Mouse (Mus musculus) heart, embryonic 13.5 days (tissue): ENCODE results near the gene Vmn1r66. TPM values are rescaled to one million over a fixed set of nuclear protein-coding genes. Genes with fewer than 3 reads are reported as not detected.
"Not testable (repeated sequence)": the region's sequence is repeated elsewhere in the genome, so short reads cannot be mapped to it uniquely, and the experiment has no call there.

Source experiments
- ATAC-seq: fragments of 200-750 bp; cut with Nextera tagmentation; 2 replicates; pipeline ENCODE4 v1.8.0; 2017; ENCODE audit warnings: moderate TSS enrichment; ENCODE audit not compliant: insufficient number of reproducible peaks, low FRiP score, low TSS enrichment; ENCODE audit errors: extremely low read depth
- H3K27ac ChIP-seq: fragments of 300-500 bp; sonication (generic); replicated peaks from 2 replicates; pipeline ENCODE4 v1.5.1; 2015; ENCODE audit warnings: moderate library complexity, mild to moderate bottlenecking, inconsistent platforms
- H3K27me3 ChIP-seq: fragments of 300-500 bp; sonication (generic); replicated peaks from 2 replicates; pipeline ENCODE4 v1.6.1; 2015; ENCODE audit warnings: mild to moderate bottlenecking, inconsistent platforms
- H3K36me3 ChIP-seq: fragments of 300-500 bp; sonication (generic); 2 replicates; pipeline ENCODE4 v1.6.1; 2015; ENCODE audit warnings: mild to moderate bottlenecking, inconsistent platforms
- H3K4me1 ChIP-seq: fragments of 300-500 bp; sonication (generic); 2 replicates; pipeline ENCODE4 v1.6.1; 2015; ENCODE audit warnings: inconsistent platforms
- H3K4me2 ChIP-seq: fragments of 300-500 bp; sonication (generic); 2 replicates; pipeline ENCODE4 v1.6.1; 2015; ENCODE audit warnings: inconsistent platforms, mild to moderate bottlenecking, moderate library complexity
- H3K4me3 ChIP-seq: fragments of 300-500 bp; sonication (generic); 2 replicates; pipeline ENCODE4 v1.5.1; 2015; ENCODE audit warnings: moderate library complexity, mild to moderate bottlenecking, inconsistent platforms
- H3K9ac ChIP-seq: fragments of 300-500 bp; sonication (generic); 2 replicates; pipeline ENCODE4 v1.6.1; 2015; ENCODE audit warnings: inconsistent platforms, mild to moderate bottlenecking, moderate library complexity
- H3K9me3 ChIP-seq: fragments of 300-500 bp; sonication (generic); 2 replicates; pipeline ENCODE4 v1.6.1; 2016; ENCODE audit warnings: inconsistent platforms
- WGBS: fragments of 180-500 bp; shearing (Covaris S2); methylation state at CpG from one replicate; pipeline ENCODE4 v1.1.7; 2015; ENCODE audit warnings: mixed read lengths; 5-methylcytosine and 5-hydroxymethylcytosine counted together
- polyA plus RNA-seq: library from polyadenylated mRNA; unstranded; fragments of >200 nt; fragmentation: Nextera tagmentation; extraction: Ambion mirVana; gene quantifications from 2 replicates; pipeline ENCODE4 v1.2.1, GENCODE M21; 2015

Vmn1r66 gene
- polyA plus RNA-seq: not detected in 2 replicates

DNA sequence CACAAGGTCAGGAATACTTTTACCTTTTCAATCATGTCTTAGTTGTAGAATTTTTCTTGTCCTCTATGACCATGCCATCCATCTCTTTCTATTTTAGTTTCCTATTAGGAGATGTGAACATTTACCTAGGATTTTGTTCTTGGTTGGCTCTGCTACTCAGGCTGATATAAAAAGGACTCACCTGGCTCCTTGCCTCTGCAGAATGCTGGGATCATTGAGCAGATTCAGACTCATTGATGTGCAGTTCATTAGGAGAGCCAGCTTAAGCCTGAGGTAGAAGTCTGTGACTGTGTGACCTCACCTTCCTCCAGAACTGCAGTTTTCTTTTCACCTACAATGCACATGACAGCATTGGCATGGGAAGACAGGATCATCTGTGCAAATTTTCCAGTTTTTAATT, at the start of gene Vmn1r66:
Gene Vmn1r66 (minus strand): TSS at position 101 of the 400 bp plus-strand sequence.
- Histone ChIP-seq H3K4me2 (no peak within 1 kb of the TSS), H3K27ac (no peak within 1 kb of the TSS), H3K27me3 (no peaks in the 10 kb centered on the region), H3K4me1 (no peaks in the 10 kb centered on the region), H3K9ac (no peak within 1 kb of the TSS), H3K4me3 (no peak within 1 kb of the TSS), H3K36me3 (no peaks in the 10 kb centered on the region), H3K9me3 (peaks cover 28% of the 10 kb centered on the region)
- no peak for ATAC-seq

DNA sequence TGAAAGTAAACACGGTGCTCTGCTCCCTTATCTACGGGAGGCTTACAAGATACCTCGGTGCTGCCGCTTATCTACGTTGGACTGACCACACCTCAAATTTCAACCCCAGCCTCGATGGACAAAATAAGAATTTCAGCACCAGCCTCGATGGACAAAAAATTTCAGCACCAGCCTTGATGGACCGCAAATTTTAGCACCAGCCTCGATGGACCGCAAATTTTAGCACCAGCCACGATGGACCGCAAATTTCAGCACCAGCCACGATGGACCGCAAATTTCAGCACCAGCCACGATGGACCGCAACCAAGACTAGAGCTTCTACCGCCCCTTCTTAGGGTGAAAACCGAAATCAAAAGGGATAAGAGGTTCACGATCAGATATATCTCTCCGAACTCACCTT, 47.7 kb upstream of the Vmn1r66 start:
- not testable (repeated sequence) for H3K36me3 ChIP-seq, H3K4me3 ChIP-seq, H3K9ac ChIP-seq, H3K27me3 ChIP-seq, H3K4me1 ChIP-seq, ATAC-seq, H3K27ac ChIP-seq, H3K4me2 ChIP-seq
- WGBS: 61% methylated on average over 19 of the region's 20 CpGs
- peaks cover 47% of the 10 kb centered on the region for H3K9me3 ChIP-seq

DNA sequence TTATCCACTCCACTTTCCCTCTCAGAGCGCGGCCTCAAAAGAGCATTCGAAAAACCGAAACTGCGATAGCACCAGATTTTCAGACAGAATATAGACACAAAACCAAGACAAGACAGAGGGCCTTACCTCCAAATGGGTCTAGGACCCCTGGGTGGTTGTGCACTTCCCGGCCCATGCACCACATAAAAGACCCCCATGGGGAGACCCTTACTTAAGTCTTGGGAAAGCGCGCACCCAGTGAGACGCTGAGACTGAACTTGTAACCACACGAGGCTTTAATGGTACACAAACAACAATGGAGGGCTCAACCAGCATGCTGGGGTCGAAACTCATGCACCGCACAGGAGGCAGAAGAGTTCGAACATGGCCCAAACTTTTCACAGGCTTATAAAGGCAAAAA, 25.7 kb downstream of the Vmn1r66 start:
- peaks cover 54% of the 10 kb centered on the region for H3K9me3 ChIP-seq
- no peaks in the 10 kb centered on the region for H3K36me3 ChIP-seq
- no peaks in the 10 kb centered on the region for H3K27me3 ChIP-seq
- H3K4me3 ChIP-seq: no peak overlapping the region
- H3K4me1 ChIP-seq: no peaks in the 10 kb centered on the region
- 86% methylated on average over 13 of the region's 13 CpGs for whole genome bisulfite sequencing
- H3K27ac ChIP-seq: no peak overlapping the region
- H3K4me2 ChIP-seq: no peak overlapping the region
- no peak overlapping the region for H3K9ac ChIP-seq
- ATAC-seq: no peak

GRCm38 (mm10) chr7:10249146-10249545, 28.7 kb downstream of the Vmn1r66 start:
- 66% methylated on average over 5 of the region's 5 CpGs for WGBS
- Histone ChIP-seq H3K36me3 (no peaks in the 10 kb centered on the region), H3K9me3 (peaks cover 60% of the 10 kb centered on the region)

More at GRCm38 (mm10) chr7:10249146-10249545, 28.7 kb downstream of the Vmn1r66 start:
- no peak for ATAC-seq
- no peak overlapping the region for H3K27ac ChIP-seq
- H3K9ac ChIP-seq: no peak overlapping the region
- H3K4me2 ChIP-seq: no peak overlapping the region
- no peaks in the 10 kb centered on the region for H3K4me1 ChIP-seq
- no peaks in the 10 kb centered on the region for H3K27me3 ChIP-seq
- no peak overlapping the region for H3K4me3 ChIP-seq

Other genes with a start within 250 kb of the Vmn1r66 start
- gene Vmn2r50, start 224.7 kb downstream of the Vmn1r66 start, polyA plus RNA-seq: not detected in 2 replicates
- gene Vmn2r51, start 172.3 kb downstream of the Vmn1r66 start, polyA plus RNA-seq: not detected in 2 replicates
- gene Vmn2r52, start 101.4 kb downstream of the Vmn1r66 start, polyA plus RNA-seq: not detected in 2 replicates
- not detected in 2 replicates for gene Vmn1r67, start 165.3 kb upstream of the Vmn1r66 start, polyA plus RNA-seq
- 6.3 and 6.5 TPM in 2 replicates for gene Zik1, start 217.4 kb upstream of the Vmn1r66 start, polyA plus RNA-seq